Mouse (Mus musculus) MEL (cell line): Measurements from ENCODE around the gene Xiap. TPM values are rescaled to one million over a fixed set of nuclear protein-coding genes. Genes with fewer than 3 reads are reported as not detected.
A peak's percentile ranks its signal among the peaks of the same experiment; 100 is the strongest.

ENCODE experiments used
- DNase-seq: peaks from one replicate; pipeline ENCODE4 v3.0.0; 2011; ENCODE audit warnings: low read depth, low spot score
- H3K27ac ChIP-seq: 2 replicates; pipeline ENCODE4 v1.5.1; 2012; ENCODE audit warnings: low read depth, mild to moderate bottlenecking, control low read depth, low read length, moderate library complexity; ENCODE audit not compliant: control insufficient read depth
- H3K27me3 ChIP-seq, 2 experiments: fragments of 150-350 bp in 1 of 2; sonication (generic) in 1 of 2; 2 replicates each; pipeline ENCODE4 v1.6.1; 2012; ENCODE audit warnings: low read length in 2 of 2, mild to moderate bottlenecking in 2 of 2, improper control_type of control experiment in 1 of 2, moderate library complexity in 1 of 2; ENCODE audit not compliant: insufficient read depth in 2 of 2, control insufficient read depth in 1 of 2
- H3K36me3 ChIP-seq, 2 experiments: 2 replicates each; pipeline ENCODE4 v1.6.1; 2012 to 2014; ENCODE audit warnings: low read length in 2 of 2, improper control_type of control experiment in 1 of 2, inconsistent platforms in 1 of 2, mild to moderate bottlenecking in 1 of 2; ENCODE audit not compliant: insufficient read depth in 2 of 2, control insufficient read depth in 1 of 2
- H3K4me1 ChIP-seq, 2 experiments: fragments of 150-350 bp in 1 of 2; sonication (generic) in 1 of 2; 2 replicates each; pipeline ENCODE4 v1.6.1; 2012; ENCODE audit warnings: low read length in 2 of 2, improper control_type of control experiment in 1 of 2, mild to moderate bottlenecking in 1 of 2; ENCODE audit not compliant: insufficient read depth in 2 of 2, control insufficient read depth in 1 of 2
- H3K4me3 ChIP-seq, 2 experiments: fragments of 150-350 bp in 1 of 2; sonication (generic) in 1 of 2; 2 replicates each; pipeline ENCODE4 v1.5.1; 2012; ENCODE audit warnings: low read depth in 2 of 2, low read length in 2 of 2, mild to moderate bottlenecking in 2 of 2, moderate library complexity in 2 of 2, control low read depth in 1 of 2, improper control_type of control experiment in 1 of 2; ENCODE audit not compliant: control insufficient read depth in 1 of 2, insufficient read depth in 1 of 2
- H3K79me2 ChIP-seq: 2 replicates; pipeline ENCODE4 v1.6.1; 2012; ENCODE audit warnings: mild to moderate bottlenecking, low read length, moderate library complexity; ENCODE audit not compliant: control insufficient read depth, poor library complexity, insufficient read depth
- H3K9ac ChIP-seq: 2 replicates; pipeline ENCODE4 v1.6.1; 2012; ENCODE audit warnings: low read depth, mild to moderate bottlenecking, control low read depth, low read length, moderate library complexity; ENCODE audit not compliant: control insufficient read depth, poor library complexity, severe bottlenecking
- H3K9me3 ChIP-seq: fragments of 150-350 bp; sonication (generic); replicated peaks from 2 replicates; pipeline ENCODE4 v1.6.1; 2012; ENCODE audit warnings: mild to moderate bottlenecking, low read length, improper control_type of control experiment, moderate library complexity; ENCODE audit not compliant: insufficient read depth
- BHLHE40 ChIP-seq: IDR thresholded peaks from 2 replicates; pipeline ENCODE4 v1.6.1; 2012; ENCODE audit warnings: low read depth, mild to moderate bottlenecking, inconsistent platforms, low read length, improper control_type of control experiment, borderline replicate concordance
- CHD1 ChIP-seq: IDR thresholded peaks from 2 replicates; pipeline ENCODE4 v1.6.1; 2012; ENCODE audit warnings: low read depth, mild to moderate bottlenecking, inconsistent platforms, low read length, improper control_type of control experiment
- CHD2 ChIP-seq: IDR thresholded peaks from 2 replicates; pipeline ENCODE4 v1.6.1; 2011; ENCODE audit warnings: low read length, improper control_type of control experiment
- E2F4 ChIP-seq: IDR thresholded peaks from 2 replicates; pipeline ENCODE4 v1.6.1; 2011; ENCODE audit warnings: low read depth, low read length, improper control_type of control experiment, borderline replicate concordance
- ELF1 ChIP-seq: IDR thresholded peaks from 2 replicates; pipeline ENCODE4 v1.6.1; 2014; ENCODE audit warnings: low read depth, mild to moderate bottlenecking, inconsistent platforms, low read length, improper control_type of control experiment, moderate library complexity
- EP300 ChIP-seq, 2 experiments: IDR thresholded peaks; 2 replicates each; pipeline ENCODE4 v1.6.1; 2011; ENCODE audit warnings: improper control_type of control experiment in 2 of 2, low read length in 2 of 2, low read depth in 1 of 2, mild to moderate bottlenecking in 1 of 2
- GABPA ChIP-seq: IDR thresholded peaks from 2 replicates; pipeline ENCODE4 v1.6.1; 2012; ENCODE audit warnings: low read depth, mild to moderate bottlenecking, inconsistent platforms, low read length, improper control_type of control experiment, moderate library complexity
- HCFC1 ChIP-seq: IDR thresholded peaks from 2 replicates; pipeline ENCODE4 v1.6.1; 2012; ENCODE audit warnings: low read depth, mild to moderate bottlenecking, inconsistent platforms, low read length, improper control_type of control experiment, moderate library complexity
- JUND ChIP-seq: IDR thresholded peaks from 2 replicates; pipeline ENCODE4 v1.6.1; 2011; ENCODE audit warnings: low read depth, mild to moderate bottlenecking, improper control_type of control experiment, low read length
- MAFK ChIP-seq: IDR thresholded peaks from 2 replicates; pipeline ENCODE4 v1.6.1; 2011; ENCODE audit warnings: low read depth, mild to moderate bottlenecking, low read length, improper control_type of control experiment, borderline replicate concordance
- MAZ ChIP-seq: IDR thresholded peaks from 2 replicates; pipeline ENCODE4 v1.6.1; 2012; ENCODE audit warnings: low read depth, mild to moderate bottlenecking, inconsistent platforms, low read length, improper control_type of control experiment
- MYB ChIP-seq: IDR thresholded peaks from 2 replicates; pipeline ENCODE4 v1.6.1; 2011; ENCODE audit warnings: mild to moderate bottlenecking, low read depth, low read length, improper control_type of control experiment
- MYC ChIP-seq: IDR thresholded peaks from 2 replicates; pipeline ENCODE4 v1.6.1; 2011; ENCODE audit warnings: low read depth, mild to moderate bottlenecking, low read length, improper control_type of control experiment, moderate library complexity
- NELFE ChIP-seq: IDR thresholded peaks from 2 replicates; pipeline ENCODE4 v1.6.1; 2011; ENCODE audit warnings: low read depth, low read length, improper control_type of control experiment
- NRF1 ChIP-seq: IDR thresholded peaks from 2 replicates; pipeline ENCODE4 v1.6.1; 2014; ENCODE audit warnings: low read depth, mild to moderate bottlenecking, inconsistent platforms, low read length, improper control_type of control experiment, moderate library complexity; ENCODE audit not compliant: poor library complexity, insufficient read depth, severe bottlenecking
- POLR2A ChIP-seq, 2 experiments: IDR thresholded peaks; 2 replicates each; pipeline ENCODE4 v1.6.1; 2011 to 2012; ENCODE audit warnings: low read length in 2 of 2, mild to moderate bottlenecking in 2 of 2, control low read depth in 1 of 2, improper control_type of control experiment in 1 of 2, low read depth in 1 of 2, moderate library complexity in 1 of 2; ENCODE audit not compliant: control insufficient read depth in 1 of 2, insufficient read depth in 1 of 2, poor library complexity in 1 of 2
- POLR2AphosphoS2 ChIP-seq: IDR thresholded peaks from 2 replicates; pipeline ENCODE4 v1.6.1; 2011; ENCODE audit warnings: low read length, improper control_type of control experiment
- RCOR1 ChIP-seq: IDR thresholded peaks from 2 replicates; pipeline ENCODE4 v1.6.1; 2012; ENCODE audit warnings: low read depth, mild to moderate bottlenecking, inconsistent platforms, low read length, improper control_type of control experiment
- SIN3A ChIP-seq: IDR thresholded peaks from 2 replicates; pipeline ENCODE4 v1.6.1; 2012; ENCODE audit warnings: low read length, improper control_type of control experiment, inconsistent platforms
- TBP ChIP-seq: IDR thresholded peaks from 2 replicates; pipeline ENCODE4 v1.8.0; 2011; ENCODE audit warnings: low read depth, low read length, improper control_type of control experiment
- USF1 ChIP-seq: IDR thresholded peaks from 2 replicates; pipeline ENCODE4 v1.6.1; 2014; ENCODE audit warnings: low read depth, mild to moderate bottlenecking, inconsistent platforms, low read length, improper control_type of control experiment, moderate library complexity
- USF2 ChIP-seq, 2 experiments: IDR thresholded peaks; 2 replicates each; pipeline ENCODE4 v1.6.1; 2011 to 2012; ENCODE audit warnings: improper control_type of control experiment in 2 of 2, low read length in 2 of 2, borderline replicate concordance in 1 of 2, inconsistent platforms in 1 of 2, low read depth in 1 of 2, mild to moderate bottlenecking in 1 of 2; ENCODE audit not compliant: insufficient read depth in 1 of 2
- ZKSCAN1 ChIP-seq: IDR thresholded peaks from 2 replicates; pipeline ENCODE4 v1.6.1; 2012; ENCODE audit warnings: low read depth, mild to moderate bottlenecking, inconsistent platforms, low read length, improper control_type of control experiment, moderate library complexity
- ZMIZ1 ChIP-seq: IDR thresholded peaks from 2 replicates; pipeline ENCODE4 v1.6.1; 2012; ENCODE audit warnings: low read depth, mild to moderate bottlenecking, inconsistent platforms, low read length, improper control_type of control experiment, moderate library complexity
- ZNF384 ChIP-seq: IDR thresholded peaks from 2 replicates; pipeline ENCODE4 v1.6.1; 2012; ENCODE audit warnings: low read depth, mild to moderate bottlenecking, inconsistent platforms, low read length, improper control_type of control experiment
- polyA plus RNA-seq, 2 experiments: library from polyadenylated mRNA; stranded (reverse) in 1 of 2; unstranded in 1 of 2; fragments of >175 nt in 1 of 2; fragments of >200 nt in 1 of 2; gene quantifications; 2 replicates each; pipeline versions ENCODE4 v1.2.1 to v1.2.4; 2012; ENCODE audit warnings: low replicate concordance in 2 of 2, low read depth in 1 of 2; ENCODE audit not compliant: insufficient read length in 2 of 2, insufficient read depth in 1 of 2, missing spikeins in 1 of 2
- total RNA-seq: library from RNA; depleted of rRNA; stranded (reverse); fragments of 300-350 nt; gene quantifications from 2 replicates; pipeline ENCODE4 v1.2.3, GENCODE M21; 2012

Xiap gene
- total and polyA plus RNA-seq, 3 experiments, result 7.8 to 89.2 (median 11.8) TPM

- peak; percentile 81 for DNase-seq
- H3K27ac ChIP-seq, result peak overlapping the region; percentile 95
- H3K9me3 ChIP-seq, result no peaks in the 10 kb centered on the region
- peaks cover 0 to 6% of the 10 kb centered on the region in 2 experiments; a peak in 2 of 4 replicates for H3K4me1 ChIP-seq
- H3K9ac ChIP-seq, result peak overlapping the region; percentile 87
- H3K36me3 ChIP-seq, result peaks cover 0 to 8% of the 10 kb centered on the region in 2 experiments; a peak in 3 of 4 replicates
- TF ChIP-seq POLR2A (IDR thresholded peaks at IDR 0.05; ENCODE audit: control insufficient read depth in 1 of 2, insufficient read depth in 1 of 2, low read depth in 1 of 2, low read length in 2 of 2, poor library complexity in 1 of 2) (peak in 1 of 2 experiments; percentile 68; a peak in 2 of 4 replicates), SIN3A (peak; percentile 22; the same call in 1 of the 2 replicates), ZNF384 (peak; percentile 66), ELF1 (0 out of 2 replicates have a peak, but pooled peaks have one; percentile 35), E2F4 (peak; percentile 67; the same call in 1 of the 2 replicates), USF2 (IDR thresholded peaks at IDR 0.05; ENCODE audit: borderline replicate concordance in 1 of 2, insufficient read depth in 1 of 2, low read depth in 1 of 2, low read length in 2 of 2) (no peak), TBP (no peak), NELFE (peak; percentile 62; the same call in 1 of the 2 replicates), HCFC1 (peak; percentile 43; the same call in 1 of the 2 replicates), USF1 (no peak), POLR2AphosphoS2 (no peak), MAZ (peak; percentile 86), RCOR1 (no peak)
- no peaks in the 10 kb centered on the region for H3K27me3 ChIP-seq
- H3K4me3 ChIP-seq, result peak overlapping the region; percentile 60 to 75
- peaks cover 11% of the 10 kb centered on the region for H3K79me2 ChIP-seq
Observed at GRCm38 (mm10) chrX:42068201-42068874, 8.9 kb downstream of the Xiap start.

DNA sequence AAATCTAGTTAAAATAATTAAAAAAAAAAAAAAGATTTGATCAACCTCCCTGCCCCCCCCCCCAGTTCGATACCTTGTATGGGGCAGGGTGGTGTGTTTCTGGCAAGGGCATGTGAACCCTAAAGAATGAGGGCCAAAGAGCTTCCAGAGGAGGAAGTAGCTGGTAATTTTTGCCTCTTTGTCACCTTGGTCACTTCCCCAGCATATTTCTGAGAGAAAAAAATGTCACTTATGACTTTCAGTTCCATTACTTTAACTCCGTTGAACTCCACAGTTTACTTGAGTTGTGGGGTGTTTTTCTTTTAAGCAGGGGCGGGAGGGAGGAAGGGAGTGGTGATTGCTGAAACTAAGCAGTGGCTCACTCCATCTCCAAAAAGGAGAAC, 9.4 kb downstream of the Xiap start:
- Histone ChIP-seq H3K4me1 (peaks cover 0 to 6% of the 10 kb centered on the region in 2 experiments; a peak in 2 of 4 replicates), H3K4me3 (peak overlapping the region; percentile 60 to 75), H3K79me2 (peaks cover 11% of the 10 kb centered on the region), H3K36me3 (peaks cover 0 to 8% of the 10 kb centered on the region in 2 experiments; a peak in 3 of 4 replicates), H3K9ac (peak overlapping the region; percentile 71), H3K27ac (peak overlapping the region; percentile 95), H3K9me3 (no peaks in the 10 kb centered on the region), H3K27me3 (no peaks in the 10 kb centered on the region)
- peak; percentile 75 for DNase-seq
- TF ChIP-seq TBP, result 0 out of 2 replicates have a peak, but pooled peaks have one; percentile 13
- TF ChIP-seq POLR2AphosphoS2, result no peak
- TF ChIP-seq ZMIZ1, result no peak
- peak; percentile 38; the same call in 1 of the 2 replicates for TF ChIP-seq SIN3A
- TF ChIP-seq JUND, result no peak
- no peak for TF ChIP-seq MAFK
- 0 out of 4 replicates have a peak, but pooled peaks of 1 of the 2 experiments have one; percentile 9 for TF ChIP-seq EP300 (IDR thresholded peaks at IDR 0.05; ENCODE audit: low read depth in 1 of 2, low read length in 2 of 2)
- no peak for TF ChIP-seq MYC
- no peak for TF ChIP-seq MYB
- no peak for TF ChIP-seq CHD1
- TF ChIP-seq CHD2, result no peak
- TF ChIP-seq NRF1, result no peak
- TF ChIP-seq BHLHE40, result no peak
- TF ChIP-seq ZKSCAN1, result no peak
- TF ChIP-seq GABPA, result no peak
- 0 out of 2 replicates have a peak, but pooled peaks have one; percentile 23 for TF ChIP-seq ZNF384
